Comparison of ENCODE assay signal across 14 mouse cellular contexts in the genomic region with DNA sequence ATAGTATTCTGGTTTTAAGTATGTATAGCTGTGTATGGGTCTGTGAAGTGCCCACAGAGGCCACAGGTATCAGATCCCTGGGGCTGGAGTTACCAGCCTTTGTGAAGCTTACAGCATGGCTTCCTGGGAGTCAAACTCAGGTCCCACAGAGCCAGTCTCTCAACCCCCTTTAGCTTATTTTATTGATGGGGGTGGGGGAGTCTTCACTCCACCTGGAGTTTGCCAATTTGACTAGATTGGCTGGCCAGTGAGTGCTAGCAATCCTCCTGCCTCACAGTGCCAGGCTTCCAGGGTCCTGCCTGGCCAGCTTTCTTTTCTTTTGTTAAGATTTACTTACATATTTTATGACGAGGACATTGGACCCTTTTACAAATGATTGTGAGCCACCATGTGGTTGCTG. TPM values are rescaled to one million over a fixed set of nuclear protein-coding genes. Genes with fewer than 3 reads are reported as not detected.
A peak's percentile ranks its signal among the peaks of the same experiment; 100 is the strongest.
DNase-seq lines count a peak whose midpoint lies in the region; ATAC-seq and TF ChIP-seq lines count a peak whose summit lies in the region.
"Had no signal": no experiment of that assay in that cellular context is flagged by ENCODE, and none has a peak within 500 bp of the region (broad histone marks: within the 10 kb centered on the region; RNA-seq: fewer than 3 reads in every experiment).

No protein-coding gene starts in this region.

- H3K9me3 ChIP-seq in heart, embryonic 13.5 days, result no peaks in the 10 kb centered on the region
- no peaks in the 10 kb centered on the region for H3K9me3 ChIP-seq in forebrain, embryonic 13.5 days (replicated peaks)
- H3K9me3 ChIP-seq in hindbrain, embryonic 11.5 days (ENCODE audit: control insufficient read depth, low read length), result no peaks in the 10 kb centered on the region
- no peaks in the 10 kb centered on the region for H3K9me3 ChIP-seq in midbrain, embryonic 15.5 days
- H3K9me3 ChIP-seq: liver, embryonic 13.5 days had no signal

- no peak for TF ChIP-seq CTCF in heart, adult 2 months (IDR thresholded peaks at IDR 0.05)

- 65% methylated on average over 1 of the region's 1 CpGs for WGBS in heart, embryonic 13.5 days
- 91% methylated on average over 1 of the region's 1 CpGs for whole genome bisulfite sequencing in heart, adult 2 months
- WGBS in forebrain, embryonic 13.5 days, result 57% methylated on average over 1 of the region's 1 CpGs
- WGBS in hindbrain, embryonic 11.5 days, result 65% methylated on average over 1 of the region's 1 CpGs
- 40% methylated on average over 1 of the region's 1 CpGs for WGBS in midbrain, embryonic 15.5 days

- ATAC-seq in heart, embryonic 13.5 days (ENCODE audit: extremely low read depth, insufficient number of reproducible peaks, low FRiP score, low TSS enrichment), result no peak
- ATAC-seq in forebrain, embryonic 13.5 days, result no peak
- ATAC-seq in hindbrain, embryonic 11.5 days (ENCODE audit: low FRiP score), result no peak
- no peak for ATAC-seq in midbrain, embryonic 15.5 days (replicated peaks)
- ATAC-seq: CD4-positive, CD25-positive, alpha-beta regulatory T cell, adult 4 months had no signal

- H3K4me2 ChIP-seq in heart, embryonic 13.5 days, result peak overlapping the region; percentile 77; the same call in 1 of the 2 replicates
- H3K4me2 ChIP-seq in forebrain, embryonic 13.5 days, result peak overlapping the region; percentile 71
- H3K4me2 ChIP-seq in hindbrain, embryonic 11.5 days (replicated peaks; ENCODE audit: low read depth, low read length), result no peak overlapping the region
- H3K4me2 ChIP-seq in midbrain, embryonic 15.5 days, result peak overlapping the region; percentile 64; the same call in 1 of the 2 replicates

- no peak overlapping the region for H3K4me3 ChIP-seq in heart, embryonic 13.5 days
- no peak overlapping the region for H3K4me3 ChIP-seq in heart, adult 2 months
- no peak overlapping the region for H3K4me3 ChIP-seq in forebrain, embryonic 13.5 days
- H3K4me3 ChIP-seq in hindbrain, embryonic 11.5 days (ENCODE audit: low read depth, low read length), result no peak overlapping the region
- H3K4me3 ChIP-seq in midbrain, embryonic 15.5 days, result no peak overlapping the region
- H3K4me3 ChIP-seq: liver, embryonic 13.5 days had no signal

- no peaks in the 10 kb centered on the region; the same call in 1 of the 2 replicates for H3K27me3 ChIP-seq in heart, embryonic 13.5 days (replicated peaks)
- H3K27me3 ChIP-seq in heart, adult 2 months (ENCODE audit: control insufficient read depth, insufficient read depth, low read length), result no peaks in the 10 kb centered on the region
- no peaks in the 10 kb centered on the region for H3K27me3 ChIP-seq in forebrain, embryonic 13.5 days
- no peaks in the 10 kb centered on the region for H3K27me3 ChIP-seq in hindbrain, embryonic 11.5 days (ENCODE audit: control insufficient read depth, insufficient read depth, low read length)
- no peaks in the 10 kb centered on the region for H3K27me3 ChIP-seq in midbrain, embryonic 15.5 days (replicated peaks)
- H3K27me3 ChIP-seq: Patski had no signal

- no peak for TF ChIP-seq POLR2A in heart, adult 2 months (IDR thresholded peaks at IDR 0.05; ENCODE audit: insufficient read depth, low read depth, low read length)

- peak overlapping the region; percentile 85 for H3K27ac ChIP-seq in heart, embryonic 13.5 days (replicated peaks)
- H3K27ac ChIP-seq in heart, adult 2 months, result no peak overlapping the region
- peak overlapping the region; percentile 96; the same call in 1 of the 2 replicates for H3K27ac ChIP-seq in forebrain, embryonic 13.5 days
- H3K27ac ChIP-seq in hindbrain, embryonic 11.5 days (ENCODE audit: low read depth, low read length), result no peak overlapping the region
- peak overlapping the region; percentile 95 for H3K27ac ChIP-seq in midbrain, embryonic 15.5 days
- H3K27ac ChIP-seq: liver, embryonic 13.5 days; macrophage had no signal

- H3K36me3 ChIP-seq in heart, embryonic 13.5 days, result peaks cover 3% of the 10 kb centered on the region
- no peaks in the 10 kb centered on the region for H3K36me3 ChIP-seq in heart, adult 2 months (ENCODE audit: control insufficient read depth, insufficient read depth, low read length)
- peaks cover 6% of the 10 kb centered on the region for H3K36me3 ChIP-seq in forebrain, embryonic 13.5 days (ENCODE audit: poor library complexity, severe bottlenecking)
- no peaks in the 10 kb centered on the region for H3K36me3 ChIP-seq in hindbrain, embryonic 11.5 days (ENCODE audit: control insufficient read depth, insufficient read depth, low read length)
- no peaks in the 10 kb centered on the region for H3K36me3 ChIP-seq in midbrain, embryonic 15.5 days (replicated peaks)
- H3K36me3 ChIP-seq: liver, embryonic 13.5 days had no signal

- intact Hi-C loops in heart, adult 2 months (cut with DNase I), result no loop called here
- intact Hi-C loops in left cerebral cortex, postnatal 36 days (cut with DNase I), result no loop called here

- peaks cover 42% of the 10 kb centered on the region for H3K4me1 ChIP-seq in heart, embryonic 13.5 days
- peaks cover 4% of the 10 kb centered on the region; the same call in 1 of the 2 replicates for H3K4me1 ChIP-seq in heart, adult 2 months (ENCODE audit: control insufficient read depth, insufficient read depth, low read length)
- H3K4me1 ChIP-seq in forebrain, embryonic 13.5 days, result peaks cover 50% of the 10 kb centered on the region
- peaks cover 10% of the 10 kb centered on the region for H3K4me1 ChIP-seq in hindbrain, embryonic 11.5 days (replicated peaks; ENCODE audit: control insufficient read depth, insufficient read depth, low read length)
- H3K4me1 ChIP-seq in midbrain, embryonic 15.5 days, result peaks cover 41% of the 10 kb centered on the region

- no peak for DNase-seq in heart, adult 2 months
- DNase-seq in hindbrain, embryonic 11.5 days (ENCODE audit: low spot score), result no peak
- no peak for DNase-seq in left cerebral cortex, postnatal 36 days (ENCODE audit: low spot score in 2 of 2)
- no peak for DNase-seq in layer of hippocampus, adult 8-10 months (ENCODE audit: low spot score in 2 of 2)
- DNase-seq: kidney, postnatal 10 days; layer of hippocampus, postnatal 36 days; liver, embryonic 13.5 days; right cerebral cortex, postnatal 14 days had no signal

- H3K79me2 ChIP-seq in heart, adult 2 months (replicated peaks; ENCODE audit: control insufficient read depth, insufficient read depth, low read length), result no peaks in the 10 kb centered on the region

- TF ChIP-seq EP300 in heart, adult 2 months (IDR thresholded peaks at IDR 0.05; ENCODE audit: insufficient read depth, low read depth, low read length), result no peak

- 0 out of 2 replicates have a peak overlapping the region, but pooled peaks have one; percentile 59 for H3K9ac ChIP-seq in heart, embryonic 13.5 days
- H3K9ac ChIP-seq in heart, adult 2 months (ENCODE audit: low read depth, low read length), result no peak overlapping the region
- no peak overlapping the region for H3K9ac ChIP-seq in forebrain, embryonic 13.5 days
- H3K9ac ChIP-seq in hindbrain, embryonic 11.5 days (ENCODE audit: low read depth, low read length), result 0 out of 2 replicates have a peak overlapping the region, but pooled peaks have one; percentile 98
- H3K9ac ChIP-seq in midbrain, embryonic 15.5 days, result no peak overlapping the region
- H3K9ac ChIP-seq: liver, embryonic 13.5 days had no signal

RNA-seq across cellular contexts. Expression of gene Arhgef10l, which starts 16.1 kb away (rescaled TPM):
- 15.3 and 18.2 TPM in 2 replicates for polyA plus RNA-seq in heart, embryonic 13.5 days (2015; fragmentation: Nextera tagmentation; extraction: Ambion mirVana)
- total RNA-seq in heart, adult 2 months (2021), result 10 to 100 TPM; 61.0 to 74.4 TPM
- 54.7 and 75.6 TPM in 2 replicates for polyA plus RNA-seq in heart, adult 2 months (2012; rRNA removed)
- 20.2 and 22.0 TPM in 2 replicates for polyA plus RNA-seq in forebrain, embryonic 13.5 days (2015; fragmentation: Nextera tagmentation; extraction: Ambion mirVana)
- polyA plus RNA-seq in hindbrain, embryonic 11.5 days (2014; fragmentation: Nextera tagmentation; extraction: Ambion mirVana), result 13.8 and 14.5 TPM in 2 replicates
- polyA plus RNA-seq in midbrain, embryonic 15.5 days (2015; fragmentation: Nextera tagmentation; extraction: Ambion mirVana), result 30.7 and 31.5 TPM in 2 replicates
- 10 to 100 TPM; 61.0 to 63.4 TPM for total RNA-seq in left cerebral cortex, postnatal 36 days (2021)
- total RNA-seq in layer of hippocampus, adult 8-10 months (2022), result 10 to 100 TPM; 44.6 to 55.8 (median 46.7) TPM

RNA-seq across cellular contexts. Expression of gene Rcc2, which starts 50.6 kb away (rescaled TPM):
- polyA plus RNA-seq in heart, embryonic 13.5 days (2015; fragmentation: Nextera tagmentation; extraction: Ambion mirVana), result 9.8 and 10.7 TPM in 2 replicates
- total RNA-seq in heart, adult 2 months (2021), result 10 to 100 TPM; 13.7 to 14.2 TPM
- polyA plus RNA-seq in heart, adult 2 months (2012; rRNA removed), result 12.4 and 14.1 TPM in 2 replicates
- polyA plus RNA-seq in forebrain, embryonic 13.5 days (2015; fragmentation: Nextera tagmentation; extraction: Ambion mirVana), result 34.0 and 35.5 TPM in 2 replicates
- 44.3 and 59.6 TPM in 2 replicates for polyA plus RNA-seq in hindbrain, embryonic 11.5 days (2014; fragmentation: Nextera tagmentation; extraction: Ambion mirVana)
- polyA plus RNA-seq in midbrain, embryonic 15.5 days (2015; fragmentation: Nextera tagmentation; extraction: Ambion mirVana), result 28.1 and 34.9 TPM in 2 replicates
- 10 to 100 TPM; 74.7 to 84.4 TPM for total RNA-seq in left cerebral cortex, postnatal 36 days (2021)
- 10 to 100 TPM; 82.5 to 87.8 (median 85.0) TPM for total RNA-seq in layer of hippocampus, adult 8-10 months (2022)

Comparison
In these comparisons a context has a peak if more than half of its experiments do, and no peak if none do; other contexts are left out.
1. H3K27ac ChIP-seq: peak in heart, embryonic 13.5 days (single experiment), forebrain, embryonic 13.5 days (single experiment) and midbrain, embryonic 15.5 days (single experiment); none in heart, adult 2 months (single experiment) and hindbrain, embryonic 11.5 days (single experiment).
2. H3K9ac ChIP-seq: peak in heart, embryonic 13.5 days (single experiment) and hindbrain, embryonic 11.5 days (single experiment); none in heart, adult 2 months (single experiment), forebrain, embryonic 13.5 days (single experiment) and midbrain, embryonic 15.5 days (single experiment).